Mouse (Mus musculus): ENCODE results near the gene Chit1.

The Chit1 gene

DNA sequence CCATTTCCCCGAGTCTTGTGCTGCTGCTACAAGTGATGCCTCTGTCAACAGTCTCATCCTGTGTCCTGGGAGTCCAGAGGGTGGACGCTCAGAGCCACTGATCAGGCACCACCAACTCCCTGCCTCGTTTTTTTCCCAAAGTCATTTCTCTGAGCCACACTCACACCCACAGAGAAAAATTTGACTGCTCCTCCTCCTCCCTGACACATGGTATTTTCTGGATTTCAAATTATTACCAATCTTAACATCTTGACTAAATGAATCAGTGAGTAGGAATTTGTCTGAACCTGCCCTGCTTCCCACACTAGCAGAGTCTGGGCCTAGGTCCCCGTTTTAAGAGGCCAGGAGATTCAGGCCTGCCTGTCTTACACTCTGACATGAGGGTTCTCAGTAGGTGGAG, 81.0 kb downstream of the Chit1 start:
- no peak for DNase-seq

GRCm38 (mm10) chr1:134193126-134193525, 82.1 kb downstream of the Chit1 start, which contains the start of gene Mybph:
Mybph (plus strand) TSS chr1:134193448.
- DNase-seq = no peak

DNA sequence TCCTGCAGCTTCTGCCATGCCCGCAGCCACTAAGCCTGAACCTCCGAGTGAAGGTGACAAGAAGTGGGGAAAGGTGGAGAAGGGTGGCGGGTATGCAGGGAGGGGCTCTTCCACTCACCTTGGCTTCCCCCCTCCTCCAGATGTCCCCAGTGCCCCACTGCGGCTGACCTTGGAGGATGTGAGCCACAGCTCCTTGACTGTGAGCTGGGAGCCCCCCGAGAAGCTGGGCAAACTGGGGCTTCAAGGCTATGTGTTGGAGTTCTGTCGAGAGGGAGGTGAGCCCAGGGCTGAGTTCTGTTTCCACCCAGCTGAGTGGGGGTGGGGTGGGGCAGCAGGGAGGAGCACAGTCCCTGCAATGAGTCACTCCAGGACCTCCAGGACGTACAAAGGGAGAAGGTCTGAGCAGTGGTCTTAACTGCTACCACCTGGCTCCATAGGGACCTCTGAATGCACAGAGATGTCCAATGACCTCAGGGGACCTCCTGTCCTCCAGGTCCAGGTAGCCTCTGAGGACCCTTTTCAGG, 82.7 kb downstream of the Chit1 start:
- DNase-seq = no peak

- no peak for DNase-seq
Measured at GRCm38 (mm10) chr1:134194298-134195022, 83.4 kb downstream of the Chit1 start.

- no peak for DNase-seq
Measured at GRCm38 (mm10) chr1:134195117-134195516, 84.1 kb downstream of the Chit1 start.

DNA sequence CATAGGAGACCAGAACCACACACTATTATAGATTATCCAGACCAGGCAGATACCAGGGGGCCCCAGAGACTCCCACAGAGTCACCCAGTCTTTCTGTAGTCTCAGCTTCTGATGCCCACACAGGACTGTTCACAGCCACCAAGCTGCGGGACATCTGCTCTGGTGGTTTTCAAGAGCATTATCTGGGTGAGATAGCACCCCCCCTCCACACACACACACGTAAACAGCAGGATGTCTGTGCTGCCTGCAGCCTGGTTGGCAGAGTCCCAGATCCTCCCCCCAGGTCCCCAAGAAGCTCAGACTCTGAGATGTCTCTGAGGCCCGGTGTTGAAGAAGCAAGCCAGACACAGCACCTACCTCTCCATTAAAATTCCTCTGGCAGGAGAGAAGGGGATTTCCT, 84.5 kb downstream of the Chit1 start:
- DNase-seq = peak; percentile 6

- no peak for DNase-seq
Measured at GRCm38 (mm10) chr1:134195979-134196378, 84.9 kb downstream of the Chit1 start.

DNA sequence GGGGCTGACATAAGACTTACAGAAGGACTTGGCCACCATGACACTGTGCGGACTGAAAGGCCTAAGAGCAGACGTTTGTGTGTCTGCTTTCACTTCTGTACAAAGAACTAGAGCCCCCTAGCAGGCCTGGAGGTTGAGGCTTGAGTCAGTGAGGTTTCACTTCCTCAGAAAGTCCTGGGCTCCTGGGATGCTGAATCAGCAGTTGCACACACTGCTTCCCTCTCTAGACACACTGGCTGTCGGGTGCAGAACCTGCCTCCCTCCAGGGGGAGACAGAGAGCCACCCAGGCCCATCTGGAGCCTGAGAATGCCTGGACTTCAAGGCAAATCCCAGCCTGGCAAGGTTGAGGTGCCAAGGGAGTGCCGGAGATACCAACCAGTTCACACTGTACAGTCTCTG, 85.3 kb downstream of the Chit1 start:
- peak; percentile 55 for DNase-seq

GRCm38 (mm10) chr1:134197325-134197982, 86.4 kb downstream of the Chit1 start:
- DNase-seq = no peak

DNA sequence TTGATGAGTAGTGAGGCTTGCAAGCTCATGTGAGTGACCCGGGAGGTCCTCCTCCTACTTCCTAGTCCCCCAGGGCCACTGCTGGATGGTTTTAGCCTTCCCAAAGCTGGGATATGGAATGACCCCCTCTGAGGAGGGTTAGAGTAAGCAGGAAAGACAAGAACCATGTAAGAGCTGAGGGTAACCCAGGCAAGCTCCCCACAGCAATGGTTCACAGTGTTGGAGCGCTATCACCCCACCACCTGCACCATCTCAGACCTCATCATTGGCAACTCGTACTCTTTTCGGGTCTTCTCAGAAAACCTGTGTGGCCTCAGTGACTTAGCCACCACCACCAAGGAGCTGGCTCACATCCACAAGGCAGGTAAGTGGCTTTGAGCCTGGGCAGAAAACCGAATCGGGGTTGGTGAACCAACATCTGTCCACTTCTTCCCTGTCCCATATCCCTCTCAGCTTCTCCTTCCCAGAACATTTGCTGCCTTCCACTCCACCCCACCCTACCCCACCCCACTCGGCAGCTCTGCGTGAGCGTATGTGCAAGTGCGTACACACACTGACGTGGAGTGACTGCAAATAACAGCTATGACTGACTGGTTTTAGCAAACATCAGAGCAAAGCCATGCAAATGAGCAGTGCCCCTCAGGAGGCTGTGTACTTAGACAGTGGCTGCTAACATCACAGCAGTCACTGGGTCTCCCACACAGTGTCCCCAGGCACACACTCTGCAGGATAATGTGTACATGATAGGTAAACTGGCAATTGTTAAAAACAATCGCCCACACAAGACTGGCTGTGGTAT, 87.4 kb downstream of the Chit1 start:
- DNase-seq = no peak

GRCm38 (mm10) chr1:134200481-134200880, 89.4 kb downstream of the Chit1 start:
- DNase-seq = no peak

All from thymus, postnatal 14 days (tissue).